In the genomic region with DNA sequence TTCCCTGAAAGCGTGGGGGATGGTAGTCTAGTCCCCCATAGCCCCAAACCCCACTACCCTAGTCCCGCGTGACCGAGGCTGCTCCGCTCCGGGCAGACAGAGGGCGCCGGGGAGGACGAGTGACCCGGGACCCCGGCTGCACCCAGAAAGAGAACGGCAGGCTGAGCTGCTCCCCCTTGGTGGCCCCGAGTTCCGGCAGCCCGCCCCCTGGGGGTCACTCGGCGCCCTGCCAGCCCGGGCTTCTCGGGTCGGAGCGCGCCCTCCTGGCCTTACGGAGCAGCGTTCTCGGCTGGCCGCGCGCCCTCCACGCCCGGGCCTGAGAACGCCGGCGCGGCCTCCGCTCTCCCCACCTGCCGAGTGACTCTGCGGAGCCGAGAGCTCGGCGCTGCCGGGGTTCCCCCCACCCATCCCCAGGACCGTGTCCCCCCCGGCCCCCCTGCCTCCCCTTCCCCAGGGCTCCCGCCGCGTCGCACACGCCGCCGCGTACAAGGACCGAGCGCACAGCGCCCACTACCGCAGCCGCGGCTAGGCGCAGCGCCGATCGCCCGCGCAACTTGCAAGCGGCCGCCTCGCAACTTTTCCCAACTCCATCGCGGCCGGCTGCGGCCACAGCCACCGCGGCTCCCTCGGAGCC, we compare ENCODE assay signal across 8 mouse cellular contexts. TPM values are rescaled to one million over a fixed set of nuclear protein-coding genes. Genes with fewer than 3 reads are reported as not detected.
DNase-seq lines count a peak whose midpoint lies in the region; ATAC-seq lines count a peak whose summit lies in the region.

No protein-coding gene starts in this region.

- H3K9ac ChIP-seq in stomach, embryonic 16.5 days (ENCODE audit: low read length) = peak overlapping the region; percentile 88

- under 1% methylated on average over 72 of the region's 73 CpGs for WGBS in forebrain, embryonic 10.5 days
- 0% methylated on average over 72 of the region's 73 CpGs for WGBS in stomach, embryonic 16.5 days

- peaks cover 79% of the 10 kb centered on the region for H3K27me3 ChIP-seq in forebrain, embryonic 10.5 days (ENCODE audit: poor library complexity, severe bottlenecking)
- H3K27me3 ChIP-seq in megakaryocyte, embryonic 14.5 days (replicated peaks) = peaks cover 92% of the 10 kb centered on the region
- H3K27me3 ChIP-seq in stomach, embryonic 16.5 days (ENCODE audit: control insufficient read depth, insufficient read depth, low read length) = no peaks in the 10 kb centered on the region

- peak; percentile 38 to 60 for DNase-seq in adrenal gland, adult 18-20 months (ENCODE audit: low spot score in 2 of 2)
- DNase-seq in forebrain, embryonic 10.5 days (ENCODE audit: extremely low spot score, low spot score) = peak; percentile 84
- peak; percentile 84 to 88 for DNase-seq in heart, postnatal 10 days
- DNase-seq in kidney, postnatal 25 days = peak; percentile 79 to 90
- DNase-seq in frontal cortex, postnatal 14 days (ENCODE audit: low spot score in 2 of 2) = no peak

- peak; percentile 26 for ATAC-seq in CD4-positive, CD25-positive, alpha-beta regulatory T cell, adult 4 months
- ATAC-seq in stomach, embryonic 16.5 days (ENCODE audit: insufficient read depth, low FRiP score) = peak; percentile 73

- H3K36me3 ChIP-seq in forebrain, embryonic 10.5 days (replicated peaks) = no peaks in the 10 kb centered on the region
- no peaks in the 10 kb centered on the region for H3K36me3 ChIP-seq in megakaryocyte, embryonic 14.5 days (replicated peaks; ENCODE audit: low read length)
- H3K36me3 ChIP-seq in stomach, embryonic 16.5 days (ENCODE audit: control insufficient read depth, insufficient read depth, low read length) = no peaks in the 10 kb centered on the region

- peak overlapping the region; percentile 95 for H3K4me2 ChIP-seq in stomach, embryonic 16.5 days (ENCODE audit: low read depth, low read length)

- no peaks in the 10 kb centered on the region for H3K9me3 ChIP-seq in forebrain, embryonic 10.5 days
- no peaks in the 10 kb centered on the region for H3K9me3 ChIP-seq in megakaryocyte, embryonic 14.5 days
- no peaks in the 10 kb centered on the region for H3K9me3 ChIP-seq in stomach, embryonic 16.5 days (replicated peaks; ENCODE audit: control insufficient read depth, low read length)

- peak overlapping the region; percentile 80 for H3K4me3 ChIP-seq in forebrain, embryonic 10.5 days
- H3K4me3 ChIP-seq in megakaryocyte, embryonic 14.5 days (replicated peaks) = peak overlapping the region; percentile 92
- H3K4me3 ChIP-seq in stomach, embryonic 16.5 days (replicated peaks; ENCODE audit: low read length) = peak overlapping the region; percentile 69

- H3K27ac ChIP-seq in forebrain, embryonic 10.5 days = peak overlapping the region; percentile 98
- peak overlapping the region; percentile 97 for H3K27ac ChIP-seq in stomach, embryonic 16.5 days (ENCODE audit: low read length)

- peaks cover 93% of the 10 kb centered on the region for H3K4me1 ChIP-seq in forebrain, embryonic 10.5 days
- H3K4me1 ChIP-seq in megakaryocyte, embryonic 14.5 days = peaks cover 40% of the 10 kb centered on the region
- peaks cover 18% of the 10 kb centered on the region for H3K4me1 ChIP-seq in stomach, embryonic 16.5 days (ENCODE audit: control insufficient read depth, insufficient read depth, low read length)

- intact Hi-C loops in heart, postnatal 10 days (cut with DNase I) = loop anchor here (2.0 kb wide), 3 partner anchors 208 to 348 kb away; no protein-coding TSS in a partner anchor

RNA-seq across cellular contexts. Expression of a gene that starts 39.4 kb away (rescaled TPM):
- under 1 TPM in 1 of 2 experiments, not detected in 1; 0.39 TPM for polyA plus RNA-seq in CD4-positive, CD25-positive, alpha-beta regulatory T cell, adult 4 months (2017; shearing (Covaris generic))
- 10 to 100 TPM in 1 of 2 experiments, 1 to 10 TPM in 1; 4.7 to 10.2 TPM for total RNA-seq in adrenal gland, adult 18-20 months (2021)
- 26.7 and 26.9 TPM in 2 replicates for polyA plus RNA-seq in forebrain, embryonic 10.5 days (2016; fragmentation: Nextera tagmentation; extraction: Ambion mirVana)
- 10 to 100 TPM; 27.4 to 35.8 TPM for total RNA-seq in heart, postnatal 10 days (2021)
- polyA plus RNA-seq in megakaryocyte, embryonic 14.5 days (2012; ENCODE audit: insufficient read depth, low replicate concordance) = not detected in 2 replicates
- 57.4 and 64.1 TPM in 2 replicates for polyA plus RNA-seq in stomach, embryonic 16.5 days (2015; fragmentation: Nextera tagmentation; extraction: Ambion mirVana)

Comparison
In these comparisons a context has a peak if more than half of its experiments do, and no peak if none do; other contexts are left out.
1. DNase-seq: peak in adrenal gland, adult 18-20 months (2 of 2), forebrain, embryonic 10.5 days (single experiment), heart, postnatal 10 days (2 of 2) and kidney, postnatal 25 days (2 of 2); none in frontal cortex, postnatal 14 days (0 of 2).
2. RNA of a gene that starts 39.4 kb away (polyA plus RNA-seq): 57.4 to 64.1 TPM in stomach, embryonic 16.5 days and 26.7 to 26.9 TPM in forebrain, embryonic 10.5 days; 0.39 TPM in CD4-positive, CD25-positive, alpha-beta regulatory T cell, adult 4 months and not detected in megakaryocyte, embryonic 14.5 days; every median in the first group is over 10 times any median in the second.
3. Peak in every context shown above with its lines, with median percentiles within 50 percentile points of each other: H3K4me3 ChIP-seq.